Mouse (Mus musculus): ENCODE measurements around the gene Ppp1r1b.

GRCm38 (mm10) chr11:98395041-98395440, 46.8 kb downstream of the Ppp1r1b start:
- no peak for TF ChIP-seq CTCF (IDR thresholded peaks at IDR 0.05; ENCODE audit: low read depth)
- TF ChIP-seq EP300 (IDR thresholded peaks at IDR 0.05; ENCODE audit: low read depth): no peak

Measured in heart, postnatal 0 days (tissue).